Mouse (Mus musculus): ENCODE results near the gene Nprl2. TPM values are rescaled to one million over a fixed set of nuclear protein-coding genes. Genes with fewer than 3 reads are reported as not detected.

Nprl2 gene
- total and polyA plus RNA-seq, 2 experiments: 18.5 to 24.8 TPM

DNA sequence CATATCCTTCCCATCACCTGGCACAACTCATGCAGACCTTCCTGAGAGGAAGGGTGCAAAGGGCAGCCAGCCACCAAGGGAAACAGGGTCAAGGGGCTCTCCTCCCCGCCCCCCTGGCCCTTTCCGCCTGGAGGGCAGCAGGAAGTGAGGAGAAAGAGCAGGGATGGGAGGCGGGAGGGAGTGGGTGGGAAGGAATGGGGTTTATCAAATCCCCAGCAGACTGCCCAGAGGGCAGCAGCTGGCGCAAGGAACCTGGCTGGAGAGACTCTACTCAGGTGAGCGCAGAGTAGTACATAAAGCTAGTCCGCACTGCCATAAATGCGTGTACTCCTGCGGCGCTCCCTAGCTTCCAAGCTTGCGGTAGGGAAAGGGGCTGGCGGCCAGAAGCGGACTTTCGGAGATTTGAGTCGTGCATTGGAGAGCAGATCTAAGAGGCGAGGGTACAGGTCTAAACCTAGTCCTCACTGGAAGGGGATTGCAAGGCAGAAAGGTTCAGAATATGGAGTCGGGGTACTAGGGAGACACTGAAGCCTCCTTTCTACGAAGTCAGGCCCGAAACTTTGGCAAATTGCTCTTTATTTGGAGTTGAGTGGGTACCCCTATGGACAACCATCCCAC, 25.8 kb downstream of the Nprl2 start, which contains the start of gene Hyal2:
Hyal2 (plus strand) TSS at position 244 of the 618 bp plus-strand sequence.
- peak; percentile 69 for TF ChIP-seq POLR2A (IDR thresholded peaks at IDR 0.05; ENCODE audit: extremely low read depth, insufficient read depth, low read length)
- TF ChIP-seq CTCF (IDR thresholded peaks at IDR 0.05; ENCODE audit: low read depth, low read length): no peak
- 11% methylated on average over 18 of the region's 18 CpGs for WGBS
- peak within 1 kb of the TSS; percentile 94 for H3K27ac ChIP-seq (replicated peaks; ENCODE audit: insufficient read depth, low read depth, low read length)
- H3K27me3 ChIP-seq (ENCODE audit: control insufficient read depth, insufficient read depth, low read length): no peaks in the 10 kb centered on the region
- H3K4me3 ChIP-seq (ENCODE audit: insufficient read depth, low read depth, low read length): peak within 1 kb of the TSS; percentile 83
- H3K79me2 ChIP-seq (ENCODE audit: control insufficient read depth, insufficient read depth, low read length): peaks cover 33% of the 10 kb centered on the region; the same call in 1 of the 2 replicates
- peak within 1 kb of the TSS; percentile 82 for H3K9ac ChIP-seq (ENCODE audit: low read depth, low read length)
- H3K4me1 ChIP-seq (ENCODE audit: control insufficient read depth, insufficient read depth, low read length): peaks cover 41% of the 10 kb centered on the region
- peaks cover 7% of the 10 kb centered on the region for H3K36me3 ChIP-seq (ENCODE audit: control insufficient read depth, insufficient read depth, low read length)
- peak; percentile 76 for DNase-seq (ENCODE audit: extremely low read depth, low read depth, low spot score)

DNA sequence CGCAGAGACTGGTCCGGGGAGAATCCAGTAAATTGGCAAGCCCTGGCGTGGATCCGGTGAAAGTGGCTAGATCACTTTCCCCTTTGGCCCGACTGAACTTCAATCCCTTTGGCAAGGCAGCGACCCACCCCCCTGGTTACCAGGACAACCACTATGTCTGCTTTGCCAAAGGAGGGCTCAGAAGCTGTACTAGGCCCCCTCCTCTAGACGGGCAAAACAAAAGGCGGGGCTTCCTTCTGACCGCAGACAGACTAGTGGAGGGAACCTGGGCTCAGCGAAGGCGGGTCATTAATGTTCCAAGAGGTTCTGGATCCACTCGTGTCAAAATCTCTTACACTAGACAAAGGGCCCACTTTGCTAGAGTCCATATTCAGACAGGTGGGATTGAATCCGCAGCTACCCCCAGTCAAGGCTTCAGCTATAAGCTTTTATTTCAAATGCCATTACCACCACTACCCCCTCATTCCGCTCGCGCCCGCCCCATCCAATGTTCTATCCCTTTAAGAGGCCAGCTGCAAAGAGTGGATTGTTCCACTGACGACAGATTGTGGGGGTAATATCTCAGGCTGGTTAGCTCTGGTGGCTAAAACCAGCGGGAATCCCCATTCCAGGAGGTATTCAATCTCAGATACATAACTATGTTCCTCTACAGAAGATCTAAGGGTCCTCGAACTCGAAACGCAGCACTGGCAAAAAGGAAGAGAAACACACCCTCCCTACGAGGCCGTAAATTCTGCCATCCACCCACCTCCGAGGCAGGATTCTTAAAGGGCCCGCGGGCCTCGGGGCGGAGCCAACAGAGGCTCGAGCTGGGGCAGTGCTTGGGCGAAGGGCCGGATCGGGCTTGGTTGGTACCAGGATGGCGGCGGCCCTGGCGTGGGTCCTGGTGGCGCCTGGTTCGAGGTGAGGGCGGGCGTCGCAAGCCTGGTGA, 26.6 kb downstream of the Nprl2 start:
- TF ChIP-seq CTCF (IDR thresholded peaks at IDR 0.05; ENCODE audit: low read depth, low read length) (no peak), POLR2A (IDR thresholded peaks at IDR 0.05; ENCODE audit: extremely low read depth, insufficient read depth, low read length) (0 out of 2 replicates have a peak, but pooled peaks have one; percentile 29)
- Histone ChIP-seq H3K4me1 (ENCODE audit: control insufficient read depth, insufficient read depth, low read length) (peaks cover 41% of the 10 kb centered on the region), H3K9ac (ENCODE audit: low read depth, low read length) (peak overlapping the region; percentile 82), H3K36me3 (ENCODE audit: control insufficient read depth, insufficient read depth, low read length) (peaks cover 7% of the 10 kb centered on the region), H3K27ac (replicated peaks; ENCODE audit: insufficient read depth, low read depth, low read length) (peak overlapping the region; percentile 94), H3K79me2 (ENCODE audit: control insufficient read depth, insufficient read depth, low read length) (peaks cover 30% of the 10 kb centered on the region; the same call in 1 of the 2 replicates), H3K27me3 (ENCODE audit: control insufficient read depth, insufficient read depth, low read length) (no peaks in the 10 kb centered on the region), H3K4me3 (ENCODE audit: insufficient read depth, low read depth, low read length) (peak overlapping the region; percentile 83)
- peak; percentile 91 for DNase-seq (ENCODE audit: extremely low read depth, low read depth, low spot score)
- WGBS: under 1% methylated on average over 41 of the region's 41 CpGs

DNA sequence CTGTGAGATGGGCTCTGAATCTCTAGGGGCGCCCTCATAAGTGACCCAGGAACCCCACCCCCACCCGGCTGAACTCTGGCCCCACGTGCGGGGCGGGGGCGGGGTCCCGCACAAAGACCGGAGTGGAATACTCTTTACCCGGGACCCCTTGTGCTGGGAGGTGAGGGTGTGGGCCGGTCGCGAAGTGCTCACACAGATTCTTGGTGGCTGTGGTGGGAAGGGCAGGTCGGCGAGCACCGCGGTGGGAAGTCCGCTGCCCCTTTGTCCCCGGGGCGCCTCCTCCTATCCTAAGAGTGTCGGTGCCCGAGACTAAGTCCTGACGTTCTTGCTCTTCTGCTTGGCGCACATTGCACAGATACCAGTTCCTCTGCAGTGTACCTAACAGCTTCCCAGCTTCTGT, 27.2 kb downstream of the Nprl2 start:
- Histone ChIP-seq H3K27ac (replicated peaks; ENCODE audit: insufficient read depth, low read depth, low read length) (peak overlapping the region; percentile 94), H3K4me3 (ENCODE audit: insufficient read depth, low read depth, low read length) (peak overlapping the region; percentile 83), H3K9ac (ENCODE audit: low read depth, low read length) (peak overlapping the region; percentile 82), H3K79me2 (ENCODE audit: control insufficient read depth, insufficient read depth, low read length) (peaks cover 27% of the 10 kb centered on the region; the same call in 1 of the 2 replicates), H3K36me3 (ENCODE audit: control insufficient read depth, insufficient read depth, low read length) (peaks cover 7% of the 10 kb centered on the region), H3K4me1 (ENCODE audit: control insufficient read depth, insufficient read depth, low read length) (peaks cover 35% of the 10 kb centered on the region), H3K27me3 (ENCODE audit: control insufficient read depth, insufficient read depth, low read length) (no peaks in the 10 kb centered on the region)
- under 1% methylated on average over 23 of the region's 23 CpGs for WGBS
- DNase-seq (ENCODE audit: extremely low read depth, low read depth, low spot score): peak; percentile 60
- TF ChIP-seq POLR2A (IDR thresholded peaks at IDR 0.05; ENCODE audit: extremely low read depth, insufficient read depth, low read length): no peak
- no peak for TF ChIP-seq CTCF (IDR thresholded peaks at IDR 0.05; ENCODE audit: low read depth, low read length)

DNA sequence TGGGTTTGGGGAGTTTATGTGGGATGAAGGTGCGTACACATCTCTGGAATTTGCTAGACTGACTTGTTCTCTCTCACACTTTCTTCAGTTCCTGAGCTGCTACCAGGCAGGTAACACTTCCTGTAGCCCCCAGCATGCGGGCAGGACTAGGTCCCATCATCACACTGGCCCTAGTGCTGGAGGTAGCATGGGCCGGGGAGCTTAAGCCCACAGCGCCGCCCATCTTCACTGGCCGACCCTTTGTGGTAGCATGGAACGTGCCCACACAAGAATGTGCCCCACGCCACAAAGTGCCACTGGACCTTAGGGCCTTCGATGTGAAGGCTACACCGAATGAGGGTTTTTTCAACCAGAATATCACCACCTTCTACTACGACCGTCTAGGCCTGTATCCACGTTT, 28.0 kb downstream of the Nprl2 start:
- 48% methylated on average over 13 of the region's 13 CpGs for WGBS
- peak overlapping the region; percentile 83 for H3K4me3 ChIP-seq (ENCODE audit: insufficient read depth, low read depth, low read length)
- peaks cover 7% of the 10 kb centered on the region for H3K36me3 ChIP-seq (ENCODE audit: control insufficient read depth, insufficient read depth, low read length)
- peaks cover 34% of the 10 kb centered on the region for H3K4me1 ChIP-seq (ENCODE audit: control insufficient read depth, insufficient read depth, low read length)
- H3K79me2 ChIP-seq (ENCODE audit: control insufficient read depth, insufficient read depth, low read length): peaks cover 24% of the 10 kb centered on the region; the same call in 1 of the 2 replicates
- DNase-seq (ENCODE audit: extremely low read depth, low read depth, low spot score): no peak
- H3K9ac ChIP-seq (ENCODE audit: low read depth, low read length): peak overlapping the region; percentile 82
- no peak for TF ChIP-seq POLR2A (IDR thresholded peaks at IDR 0.05; ENCODE audit: extremely low read depth, insufficient read depth, low read length)
- TF ChIP-seq CTCF (IDR thresholded peaks at IDR 0.05; ENCODE audit: low read depth, low read length): no peak
- H3K27ac ChIP-seq (replicated peaks; ENCODE audit: insufficient read depth, low read depth, low read length): peak overlapping the region; percentile 94
- H3K27me3 ChIP-seq (ENCODE audit: control insufficient read depth, insufficient read depth, low read length): no peaks in the 10 kb centered on the region

DNA sequence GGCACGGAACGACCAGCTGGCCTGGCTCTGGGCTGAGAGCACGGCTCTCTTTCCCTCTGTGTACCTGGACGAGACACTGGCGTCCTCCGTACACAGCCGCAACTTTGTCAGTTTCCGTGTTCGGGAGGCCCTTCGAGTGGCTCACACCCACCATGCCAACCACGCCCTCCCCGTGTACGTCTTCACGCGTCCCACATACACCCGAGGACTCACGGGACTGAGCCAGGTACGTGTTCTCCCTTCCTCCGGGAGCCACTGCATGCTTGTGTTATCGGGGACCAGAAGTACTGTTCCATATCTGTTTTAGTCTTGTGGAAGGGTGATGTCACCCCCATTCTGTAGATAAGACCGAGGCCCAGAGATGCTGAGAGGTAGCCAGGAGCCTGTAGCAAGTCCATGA, 28.8 kb downstream of the Nprl2 start:
- peak overlapping the region; percentile 94 for H3K27ac ChIP-seq (replicated peaks; ENCODE audit: insufficient read depth, low read depth, low read length)
- H3K4me3 ChIP-seq (ENCODE audit: insufficient read depth, low read depth, low read length): peak overlapping the region; percentile 83
- peak overlapping the region; percentile 82 for H3K9ac ChIP-seq (ENCODE audit: low read depth, low read length)
- no peak for DNase-seq (ENCODE audit: extremely low read depth, low read depth, low spot score)
- 61% methylated on average over 21 of the region's 21 CpGs for WGBS
- no peak for TF ChIP-seq POLR2A (IDR thresholded peaks at IDR 0.05; ENCODE audit: extremely low read depth, insufficient read depth, low read length)
- no peak for TF ChIP-seq CTCF (IDR thresholded peaks at IDR 0.05; ENCODE audit: low read depth, low read length)
- no peaks in the 10 kb centered on the region for H3K27me3 ChIP-seq (ENCODE audit: control insufficient read depth, insufficient read depth, low read length)
- H3K4me1 ChIP-seq (ENCODE audit: control insufficient read depth, insufficient read depth, low read length): peaks cover 38% of the 10 kb centered on the region
- peaks cover 24% of the 10 kb centered on the region; the same call in 1 of the 2 replicates for H3K79me2 ChIP-seq (ENCODE audit: control insufficient read depth, insufficient read depth, low read length)
- peaks cover 7% of the 10 kb centered on the region for H3K36me3 ChIP-seq (ENCODE audit: control insufficient read depth, insufficient read depth, low read length)

Data from liver, adult 2 months (tissue).